Mouse (Mus musculus) hindbrain, embryonic 16.5 days (tissue): Measurements from ENCODE around the gene Glg1. TPM values are rescaled to one million over a fixed set of nuclear protein-coding genes. Genes with fewer than 3 reads are reported as not detected.

ENCODE experiments used
- ATAC-seq: fragments of 200-750 bp; cut with Nextera tagmentation; 2 replicates; pipeline ENCODE4 v1.8.0; 2017; ENCODE audit warnings: moderate TSS enrichment, moderate library complexity
- H3K27ac ChIP-seq: fragments of 300-500 bp; sonication (generic); 2 replicates; pipeline ENCODE4 v1.5.1; 2014; ENCODE audit warnings: low read depth, mild to moderate bottlenecking, control low read depth, low read length, moderate library complexity
- H3K27me3 ChIP-seq: fragments of 300-500 bp; sonication (generic); replicated peaks from 2 replicates; pipeline ENCODE4 v1.6.1; 2014; ENCODE audit warnings: low read length; ENCODE audit not compliant: control insufficient read depth, insufficient read depth
- H3K36me3 ChIP-seq: fragments of 300-500 bp; sonication (generic); 2 replicates; pipeline ENCODE4 v1.6.1; 2014; ENCODE audit warnings: mild to moderate bottlenecking, low read length, moderate library complexity, mixed read lengths; ENCODE audit not compliant: control insufficient read depth, insufficient read depth
- H3K4me1 ChIP-seq: fragments of 300-500 bp; sonication (generic); 2 replicates; pipeline ENCODE4 v1.6.1; 2014; ENCODE audit warnings: low read depth, low read length; ENCODE audit not compliant: control insufficient read depth, insufficient read depth
- H3K4me2 ChIP-seq: fragments of 300-500 bp; sonication (generic); 2 replicates; pipeline ENCODE4 v1.6.1; 2014; ENCODE audit warnings: mild to moderate bottlenecking, low read length, control low read depth, moderate library complexity
- H3K4me3 ChIP-seq: fragments of 300-500 bp; sonication (generic); 2 replicates; pipeline ENCODE4 v1.5.1; 2014; ENCODE audit warnings: mild to moderate bottlenecking, low read length, control low read depth, moderate library complexity
- H3K9ac ChIP-seq: fragments of 300-500 bp; sonication (generic); 2 replicates; pipeline ENCODE4 v1.6.1; 2014; ENCODE audit warnings: low read depth, mild to moderate bottlenecking, control low read depth, low read length, moderate library complexity
- H3K9me3 ChIP-seq: fragments of 300-500 bp; sonication (generic); 2 replicates; pipeline ENCODE4 v1.6.1; 2014; ENCODE audit warnings: mild to moderate bottlenecking, low read length, moderate library complexity; ENCODE audit not compliant: control insufficient read depth
- WGBS: fragments of 180-500 bp; shearing (Covaris S2); extraction: QIAGEN DNeasy Blood & Tissue Kit; methylation state at CpG from one replicate; pipeline ENCODE4 v1.1.7; 2014; 5-methylcytosine and 5-hydroxymethylcytosine counted together
- microRNA-seq: library from miRNA; unstranded; fragments of <30 nt; microRNA quantifications from one replicate; pipeline ENCODE4, GENCODE M21; 2017
- polyA plus RNA-seq: library from polyadenylated mRNA; unstranded; fragments of >200 nt; fragmentation: Nextera tagmentation; extraction: Ambion mirVana; gene quantifications from 2 replicates; pipeline ENCODE4 v1.2.1, GENCODE M21; 2015

Gene Glg1
- polyA plus RNA-seq, 1 experiment from 2014 or later, result 58.1 TPM

DNA sequence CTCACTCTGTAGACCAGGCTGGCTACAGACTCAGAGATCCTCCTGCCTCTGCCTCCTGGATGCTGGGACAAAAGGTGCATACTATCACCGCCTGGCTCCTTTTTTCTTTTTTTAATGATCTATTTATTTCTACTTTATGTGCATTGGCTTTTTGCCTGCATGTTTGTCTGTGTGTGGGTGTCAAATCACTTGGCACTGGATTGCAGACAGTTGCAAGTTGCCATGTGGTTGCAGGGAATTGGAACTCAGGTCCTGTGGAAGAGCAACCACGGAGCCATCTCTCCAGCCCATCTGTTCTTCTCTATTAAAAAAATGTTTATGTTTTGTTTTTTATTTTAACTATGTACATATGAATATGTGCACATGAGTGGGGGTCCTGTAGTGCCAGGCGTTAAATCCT lies 139.5 kb downstream of the Glg1 start:
- H3K4me2 ChIP-seq, result no peak overlapping the region
- no peak overlapping the region for H3K4me3 ChIP-seq
- no peak for ATAC-seq
- no peak overlapping the region for H3K9ac ChIP-seq
- no peaks in the 10 kb centered on the region for H3K4me1 ChIP-seq
- no peak overlapping the region for H3K27ac ChIP-seq
- no peaks in the 10 kb centered on the region for H3K9me3 ChIP-seq
- no peaks in the 10 kb centered on the region for H3K27me3 ChIP-seq
- H3K36me3 ChIP-seq, result peaks cover 31% of the 10 kb centered on the region
- WGBS, result 88% methylated on average over 3 of the region's 3 CpGs

DNA sequence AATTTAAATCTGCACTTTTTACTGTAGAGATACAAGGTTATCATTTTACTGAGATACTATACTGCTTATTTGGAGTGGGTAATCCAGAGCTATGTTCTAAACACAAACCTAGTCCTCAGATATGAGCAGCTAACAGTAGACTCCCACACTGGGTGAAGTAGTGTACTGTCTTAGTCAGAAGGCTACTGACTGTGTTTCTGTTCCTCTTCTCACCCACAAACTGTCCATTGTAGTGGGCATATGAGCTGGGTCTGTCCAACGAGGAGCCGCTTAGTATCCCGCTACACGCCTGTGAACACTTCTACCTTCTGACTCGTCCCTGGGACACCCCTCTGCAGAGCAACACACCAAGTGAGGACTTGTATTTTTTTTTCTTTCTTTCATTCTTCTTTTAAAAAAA lies 144.1 kb downstream of the Glg1 start:
- no peak overlapping the region for H3K27ac ChIP-seq
- H3K4me3 ChIP-seq, result no peak overlapping the region
- no peaks in the 10 kb centered on the region for H3K4me1 ChIP-seq
- no peak overlapping the region for H3K9ac ChIP-seq
- H3K4me2 ChIP-seq, result no peak overlapping the region
- H3K36me3 ChIP-seq, result peaks cover 34% of the 10 kb centered on the region
- no peak for ATAC-seq
- H3K27me3 ChIP-seq, result no peaks in the 10 kb centered on the region
- no peaks in the 10 kb centered on the region for H3K9me3 ChIP-seq
- 92% methylated on average over 5 of the region's 5 CpGs for WGBS

Small RNAs within 50 kb of the gene (microRNA-seq; reads per million reads assigned to microRNA genes)
- gene Gm23193, result not detected

Other genes with a start within 250 kb of the Glg1 start
- 6.7 and 6.9 TPM in 2 replicates for gene Ddx19b, start 227.5 kb downstream of the Glg1 start, polyA plus RNA-seq
- 92.2 and 94.7 TPM in 2 replicates for gene Aars, start 226.1 kb downstream of the Glg1 start, polyA plus RNA-seq
- not detected in 2 replicates for gene Exosc6, start 202.9 kb downstream of the Glg1 start, polyA plus RNA-seq
- 0.49 and 0.65 TPM in 2 replicates for gene Clec18a, start 166.8 kb downstream of the Glg1 start, polyA plus RNA-seq
- 9.5 and 10.5 TPM in 2 replicates for gene Pdpr, start 164.6 kb downstream of the Glg1 start, polyA plus RNA-seq
- 21.7 and 26.6 TPM in 2 replicates for gene Rfwd3, start 41.0 kb upstream of the Glg1 start, polyA plus RNA-seq
- gene Mlkl, start 79.0 kb upstream of the Glg1 start, polyA plus RNA-seq, result 0.35 and 0.50 TPM in 2 replicates
- 0.85 and 1.5 TPM in 2 replicates for gene Fa2h, start 134.6 kb upstream of the Glg1 start, polyA plus RNA-seq